Mouse (Mus musculus): ENCODE results near the gene Cpxm1. TPM values are rescaled to one million over a fixed set of nuclear protein-coding genes. Genes with fewer than 3 reads are reported as not detected.

Cpxm1 gene
- total and polyA plus RNA-seq, 2 experiments from 2014 or later: 32.9 to 36.5 TPM

- Histone ChIP-seq H3K9me3 (ENCODE audit: low read length) (no peaks in the 10 kb centered on the region), H3K27me3 (ENCODE audit: insufficient read depth, low read length) (no peaks in the 10 kb centered on the region), H3K9ac (replicated peaks; ENCODE audit: low read length) (no peak within 1 kb of the TSS), H3K27ac (no peak within 1 kb of the TSS), H3K36me3 (ENCODE audit: insufficient read depth, low read length) (no peaks in the 10 kb centered on the region), H3K4me1 (ENCODE audit: insufficient read depth, low read length) (0 out of 2 replicates have a peak, but pooled peaks cover 3% of the 10 kb centered on the region), H3K4me2 (ENCODE audit: low read depth, low read length) (no peak within 1 kb of the TSS), H3K4me3 (ENCODE audit: low read length) (no peak within 1 kb of the TSS)
- DNase-seq (ENCODE audit: low spot score) (no peak), ATAC-seq (no peak)
- 81% methylated on average over 1 of the region's 1 CpGs for WGBS
- TF ChIP-seq CTCF (IDR thresholded peaks at IDR 0.05; ENCODE audit: low read depth): no peak
Measured at GRCm38 (mm10) chr2:130404939-130405338, 7.6 kb upstream of the Cpxm1 start, which contains the start of the genes Gm28372 and 1700020A23Rik. TSS of gene Gm28372 (plus strand) at chr2:130405239. TSS of gene 1700020A23Rik (plus strand) at chr2:130405259.

GRCm38 (mm10) chr2:130401891-130402290, 4.5 kb upstream of the Cpxm1 start:
- TF ChIP-seq CTCF (IDR thresholded peaks at IDR 0.05; ENCODE audit: low read depth): no peak
- no peaks in the 10 kb centered on the region for H3K27me3 ChIP-seq (ENCODE audit: insufficient read depth, low read length)
- no peak overlapping the region for H3K27ac ChIP-seq
- H3K4me2 ChIP-seq (ENCODE audit: low read depth, low read length): no peak overlapping the region
- WGBS: 83% methylated on average over 4 of the region's 4 CpGs
- no peak overlapping the region for H3K9ac ChIP-seq (replicated peaks; ENCODE audit: low read length)
- no peak overlapping the region for H3K4me3 ChIP-seq (ENCODE audit: low read length)
- DNase-seq (ENCODE audit: low spot score) (no peak), ATAC-seq (no peak)
- H3K9me3 ChIP-seq (ENCODE audit: low read length): no peaks in the 10 kb centered on the region
- no peaks in the 10 kb centered on the region for H3K36me3 ChIP-seq (ENCODE audit: insufficient read depth, low read length)
- peaks cover 3% of the 10 kb centered on the region; the same call in 1 of the 2 replicates for H3K4me1 ChIP-seq (ENCODE audit: insufficient read depth, low read length)

- H3K36me3 ChIP-seq (ENCODE audit: insufficient read depth, low read length): no peaks in the 10 kb centered on the region
- H3K4me3 ChIP-seq (ENCODE audit: low read length): no peak overlapping the region
- H3K9me3 ChIP-seq (ENCODE audit: low read length): no peaks in the 10 kb centered on the region
- H3K27ac ChIP-seq: no peak overlapping the region
- peaks cover 3% of the 10 kb centered on the region; the same call in 1 of the 2 replicates for H3K4me1 ChIP-seq (ENCODE audit: insufficient read depth, low read length)
- DNase-seq (ENCODE audit: low spot score) (no peak), ATAC-seq (no peak)
- no peak overlapping the region for H3K9ac ChIP-seq (replicated peaks; ENCODE audit: low read length)
- TF ChIP-seq CTCF (IDR thresholded peaks at IDR 0.05; ENCODE audit: low read depth): no peak
- no peaks in the 10 kb centered on the region for H3K27me3 ChIP-seq (ENCODE audit: insufficient read depth, low read length)
- H3K4me2 ChIP-seq (ENCODE audit: low read depth, low read length): no peak overlapping the region
- 96% methylated on average over 1 of the region's 1 CpGs for WGBS
Measured at GRCm38 (mm10) chr2:130400046-130400445, 2.7 kb upstream of the Cpxm1 start.

- H3K9ac ChIP-seq (replicated peaks; ENCODE audit: low read length): no peak overlapping the region
- no peak for ATAC-seq
Measured at GRCm38 (mm10) chr2:130398091-130398490, 717 bp upstream of the Cpxm1 start.

GRCm38 (mm10) chr2:130395696-130396095, 1.7 kb downstream of the Cpxm1 start:
- Histone ChIP-seq H3K4me1 (ENCODE audit: insufficient read depth, low read length) (peaks cover 3% of the 10 kb centered on the region; the same call in 1 of the 2 replicates), H3K9me3 (ENCODE audit: low read length) (no peaks in the 10 kb centered on the region), H3K4me3 (ENCODE audit: low read length) (no peak overlapping the region), H3K4me2 (ENCODE audit: low read depth, low read length) (no peak overlapping the region), H3K9ac (replicated peaks; ENCODE audit: low read length) (no peak overlapping the region), H3K27me3 (ENCODE audit: insufficient read depth, low read length) (no peaks in the 10 kb centered on the region), H3K36me3 (ENCODE audit: insufficient read depth, low read length) (peaks cover 10% of the 10 kb centered on the region; the same call in 1 of the 2 replicates), H3K27ac (no peak overlapping the region)
- DNase-seq (ENCODE audit: low spot score) (no peak), ATAC-seq (no peak)
- 96% methylated on average over 11 of the region's 11 CpGs for WGBS
- TF ChIP-seq CTCF (IDR thresholded peaks at IDR 0.05; ENCODE audit: low read depth): no peak

More at GRCm38 (mm10) chr2:130398091-130398490, 717 bp upstream of the Cpxm1 start:
- no peak overlapping the region for H3K27ac ChIP-seq
- no peak for DNase-seq (ENCODE audit: low spot score)
- no peaks in the 10 kb centered on the region for H3K9me3 ChIP-seq (ENCODE audit: low read length)
- WGBS: 21% methylated on average over 14 of the region's 14 CpGs
- no peaks in the 10 kb centered on the region for H3K27me3 ChIP-seq (ENCODE audit: insufficient read depth, low read length)
- H3K4me2 ChIP-seq (ENCODE audit: low read depth, low read length): peak overlapping the region; percentile 94
- peak overlapping the region; percentile 52 for H3K4me3 ChIP-seq (ENCODE audit: low read length)
- TF ChIP-seq CTCF (IDR thresholded peaks at IDR 0.05; ENCODE audit: low read depth): no peak
- H3K4me1 ChIP-seq (ENCODE audit: insufficient read depth, low read length): peaks cover 3% of the 10 kb centered on the region; the same call in 1 of the 2 replicates
- peaks cover 5% of the 10 kb centered on the region; the same call in 1 of the 2 replicates for H3K36me3 ChIP-seq (ENCODE audit: insufficient read depth, low read length)

- TF ChIP-seq CTCF (IDR thresholded peaks at IDR 0.05; ENCODE audit: low read depth): no peak
- no peak for DNase-seq (ENCODE audit: low spot score)
- Histone ChIP-seq H3K4me3 (ENCODE audit: low read length) (no peak overlapping the region), H3K27ac (no peak overlapping the region), H3K36me3 (ENCODE audit: insufficient read depth, low read length) (peaks cover 10% of the 10 kb centered on the region; the same call in 1 of the 2 replicates), H3K27me3 (ENCODE audit: insufficient read depth, low read length) (no peaks in the 10 kb centered on the region), H3K4me1 (ENCODE audit: insufficient read depth, low read length) (peaks cover under 1% of the 10 kb centered on the region; the same call in 1 of the 2 replicates), H3K9me3 (ENCODE audit: low read length) (no peaks in the 10 kb centered on the region), H3K9ac (replicated peaks; ENCODE audit: low read length) (no peak overlapping the region), H3K4me2 (ENCODE audit: low read depth, low read length) (no peak overlapping the region)
- WGBS: 89% methylated on average over 3 of the region's 3 CpGs
- no peak for ATAC-seq
Measured at GRCm38 (mm10) chr2:130392836-130393235, 4.5 kb downstream of the Cpxm1 start.

- Histone ChIP-seq H3K9me3 (ENCODE audit: low read length) (no peaks in the 10 kb centered on the region), H3K9ac (replicated peaks; ENCODE audit: low read length) (no peak overlapping the region), H3K27ac (no peak overlapping the region), H3K36me3 (ENCODE audit: insufficient read depth, low read length) (peaks cover 10% of the 10 kb centered on the region; the same call in 1 of the 2 replicates), H3K27me3 (ENCODE audit: insufficient read depth, low read length) (no peaks in the 10 kb centered on the region), H3K4me1 (ENCODE audit: insufficient read depth, low read length) (no peaks in the 10 kb centered on the region), H3K4me2 (ENCODE audit: low read depth, low read length) (no peak overlapping the region), H3K4me3 (ENCODE audit: low read length) (no peak overlapping the region)
- DNase-seq (ENCODE audit: low spot score) (no peak), ATAC-seq (no peak)
- WGBS: 86% methylated on average over 11 of the region's 11 CpGs
- TF ChIP-seq CTCF (IDR thresholded peaks at IDR 0.05; ENCODE audit: low read depth): no peak
Measured at GRCm38 (mm10) chr2:130390993-130391625, 6.3 kb downstream of the Cpxm1 start.

Measured in hindbrain, postnatal 0 days (tissue).